Mouse (Mus musculus) neural tube, embryonic 12.5 days (tissue): ENCODE measurements around the gene Pikfyve. TPM values are rescaled to one million over a fixed set of nuclear protein-coding genes. Genes with fewer than 3 reads are reported as not detected.
"Not testable (repeated sequence)": the region's sequence is repeated elsewhere in the genome, so short reads cannot be mapped to it uniquely, and the experiment has no call there.

Experiments used
- ATAC-seq: fragments of 200-750 bp; cut with Nextera tagmentation; 2 replicates; pipeline ENCODE4 v1.8.0; 2017; ENCODE audit warnings: low read depth, mild to moderate bottlenecking, moderate TSS enrichment, moderate library complexity; ENCODE audit not compliant: low FRiP score
- H3K27ac ChIP-seq: fragments of 300-500 bp; sonication (generic); 2 replicates; pipeline ENCODE4 v1.5.1; 2016
- H3K27me3 ChIP-seq: fragments of 300-500 bp; sonication (generic); replicated peaks from 2 replicates; pipeline ENCODE4 v1.6.1; 2016; ENCODE audit warnings: mild to moderate bottlenecking
- H3K36me3 ChIP-seq: fragments of 300-500 bp; sonication (generic); 2 replicates; pipeline ENCODE4 v1.6.1; 2016; ENCODE audit warnings: mild to moderate bottlenecking
- H3K4me1 ChIP-seq: fragments of 300-500 bp; sonication (generic); 2 replicates; pipeline ENCODE4 v1.6.1; 2016
- H3K4me2 ChIP-seq: fragments of 300-500 bp; sonication (generic); replicated peaks from 2 replicates; pipeline ENCODE4 v1.6.1; 2016; ENCODE audit warnings: mild to moderate bottlenecking
- H3K4me3 ChIP-seq: fragments of 300-500 bp; sonication (generic); 2 replicates; pipeline ENCODE4 v1.5.1; 2016
- H3K9ac ChIP-seq: fragments of 300-500 bp; sonication (generic); 2 replicates; pipeline ENCODE4 v1.6.1; 2016; ENCODE audit warnings: mild to moderate bottlenecking
- H3K9me3 ChIP-seq: fragments of 300-500 bp; sonication (generic); 2 replicates; pipeline ENCODE4 v1.6.1; 2016; ENCODE audit warnings: mild to moderate bottlenecking
- WGBS: fragments of 180-500 bp; shearing (Covaris S2); methylation state at CpG from one replicate; pipeline ENCODE4 v1.1.7; 2016; 5-methylcytosine and 5-hydroxymethylcytosine counted together
- polyA plus RNA-seq: library from polyadenylated mRNA; unstranded; fragments of >200 nt; fragmentation: Nextera tagmentation; extraction: Ambion mirVana; gene quantifications from 2 replicates; pipeline ENCODE4 v1.2.1, GENCODE M21; 2016

Gene Pikfyve
- polyA plus RNA-seq, 1 experiment from 2014 or later = 16.5 TPM

GRCm38 (mm10) chr1:65187074-65187430 lies 569 bp downstream of the Pikfyve start:
- peak overlapping the region; percentile 93 for H3K4me3 ChIP-seq
- WGBS = 0% methylated on average over 6 of the region's 6 CpGs
- peaks cover 7% of the 10 kb centered on the region for H3K36me3 ChIP-seq
- peak overlapping the region; percentile 95 for H3K9ac ChIP-seq
- H3K9me3 ChIP-seq = no peaks in the 10 kb centered on the region
- H3K4me2 ChIP-seq = peak overlapping the region; percentile 77
- no peaks in the 10 kb centered on the region for H3K27me3 ChIP-seq
- ATAC-seq = no peak
- H3K27ac ChIP-seq = peak overlapping the region; percentile 82
- peaks cover 17% of the 10 kb centered on the region for H3K4me1 ChIP-seq

- no peak overlapping the region for H3K4me3 ChIP-seq
- H3K36me3 ChIP-seq = peaks cover 23% of the 10 kb centered on the region
- no peak for ATAC-seq
- no peaks in the 10 kb centered on the region for H3K27me3 ChIP-seq
- no peak overlapping the region for H3K9ac ChIP-seq
- 83% methylated on average over 4 of the region's 4 CpGs for WGBS
- peaks cover 17% of the 10 kb centered on the region for H3K4me1 ChIP-seq
- H3K9me3 ChIP-seq = no peaks in the 10 kb centered on the region
- no peak overlapping the region for H3K27ac ChIP-seq
- H3K4me2 ChIP-seq = no peak overlapping the region
Observed at GRCm38 (mm10) chr1:65190172-65190571, 3.7 kb downstream of the Pikfyve start.

GRCm38 (mm10) chr1:65193226-65193625 lies 6.7 kb downstream of the Pikfyve start:
- peaks cover 5% of the 10 kb centered on the region for H3K4me1 ChIP-seq
- WGBS = 94% methylated on average over 2 of the region's 2 CpGs
- no peak for ATAC-seq
- no peaks in the 10 kb centered on the region for H3K27me3 ChIP-seq
- no peak overlapping the region for H3K9ac ChIP-seq
- H3K9me3 ChIP-seq = no peaks in the 10 kb centered on the region
- H3K4me2 ChIP-seq = no peak overlapping the region
- no peak overlapping the region for H3K4me3 ChIP-seq
- H3K27ac ChIP-seq = no peak overlapping the region
- peaks cover 41% of the 10 kb centered on the region for H3K36me3 ChIP-seq

DNA sequence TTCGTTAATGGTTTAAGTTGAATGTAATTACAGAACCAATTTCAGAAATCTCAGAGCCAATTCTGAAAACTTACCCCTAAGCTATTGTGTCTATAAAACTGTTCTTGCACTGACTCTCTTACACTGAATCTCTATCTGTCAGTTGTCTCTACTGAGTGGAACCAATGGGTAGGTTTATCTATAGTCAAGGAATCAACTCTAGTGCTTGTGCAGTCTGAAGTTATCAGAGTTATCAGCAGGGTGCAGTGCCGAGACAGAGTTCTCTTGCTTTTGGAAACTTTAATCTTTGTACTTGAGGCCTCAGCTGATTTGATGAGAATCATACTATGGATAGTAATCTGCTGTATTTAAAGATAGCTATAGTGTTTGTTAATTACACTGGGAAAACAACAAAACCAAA lies 11.9 kb downstream of the Pikfyve start:
- Histone ChIP-seq H3K4me1 (no peaks in the 10 kb centered on the region), H3K9ac (no peak overlapping the region), H3K4me3 (no peak overlapping the region), H3K4me2 (no peak overlapping the region), H3K27ac (no peak overlapping the region), H3K9me3 (no peaks in the 10 kb centered on the region), H3K27me3 (no peaks in the 10 kb centered on the region), H3K36me3 (peaks cover 24% of the 10 kb centered on the region)
- 89% methylated on average over 2 of the region's 2 CpGs for WGBS
- no peak for ATAC-seq

GRCm38 (mm10) chr1:65198861-65199260 lies 12.4 kb downstream of the Pikfyve start:
- Histone ChIP-seq H3K4me3 (no peak overlapping the region), H3K4me2 (no peak overlapping the region), H3K9me3 (no peaks in the 10 kb centered on the region), H3K9ac (no peak overlapping the region), H3K27ac (no peak overlapping the region), H3K4me1 (no peaks in the 10 kb centered on the region), H3K36me3 (peaks cover 23% of the 10 kb centered on the region), H3K27me3 (no peaks in the 10 kb centered on the region)
- no peak for ATAC-seq
- 96% methylated on average over 2 of the region's 2 CpGs for WGBS

DNA sequence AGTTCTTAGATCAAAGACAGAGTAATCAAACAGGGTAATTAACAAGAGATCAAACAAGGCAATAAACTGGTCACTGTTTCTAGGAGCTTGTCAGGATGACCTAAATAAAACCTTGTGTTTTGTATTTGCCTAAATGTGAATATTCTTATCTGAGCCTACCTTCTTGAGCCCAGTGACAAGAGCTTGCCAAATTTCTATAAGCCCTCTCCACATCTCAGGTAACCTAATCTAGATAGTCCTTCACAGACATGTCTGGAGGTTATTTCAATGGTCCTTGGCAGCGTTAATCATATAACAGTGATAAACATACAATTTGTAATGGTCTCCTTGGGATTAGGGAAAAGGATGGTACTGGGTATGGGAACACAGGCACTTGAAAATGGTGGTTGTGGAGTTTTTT lies 17.8 kb downstream of the Pikfyve start:
- ATAC-seq = no peak
- Histone ChIP-seq H3K27me3 (no peaks in the 10 kb centered on the region), H3K9me3 (no peaks in the 10 kb centered on the region), H3K36me3 (peaks cover 44% of the 10 kb centered on the region), H3K4me3 (no peak overlapping the region), H3K4me2 (no peak overlapping the region), H3K4me1 (no peaks in the 10 kb centered on the region), H3K27ac (no peak overlapping the region), H3K9ac (no peak overlapping the region)
- 79% methylated on average over 1 of the region's 1 CpGs for WGBS

GRCm38 (mm10) chr1:65213214-65213613 lies 26.7 kb downstream of the Pikfyve start:
- ATAC-seq = no peak
- Histone ChIP-seq H3K36me3 (peaks cover 31% of the 10 kb centered on the region), H3K9ac (no peak overlapping the region), H3K4me3 (no peak overlapping the region), H3K4me2 (no peak overlapping the region), H3K4me1 (no peaks in the 10 kb centered on the region), H3K27ac (no peak overlapping the region), H3K27me3 (no peaks in the 10 kb centered on the region), H3K9me3 (no peaks in the 10 kb centered on the region)
- WGBS = 66% methylated on average over 2 of the region's 2 CpGs

DNA sequence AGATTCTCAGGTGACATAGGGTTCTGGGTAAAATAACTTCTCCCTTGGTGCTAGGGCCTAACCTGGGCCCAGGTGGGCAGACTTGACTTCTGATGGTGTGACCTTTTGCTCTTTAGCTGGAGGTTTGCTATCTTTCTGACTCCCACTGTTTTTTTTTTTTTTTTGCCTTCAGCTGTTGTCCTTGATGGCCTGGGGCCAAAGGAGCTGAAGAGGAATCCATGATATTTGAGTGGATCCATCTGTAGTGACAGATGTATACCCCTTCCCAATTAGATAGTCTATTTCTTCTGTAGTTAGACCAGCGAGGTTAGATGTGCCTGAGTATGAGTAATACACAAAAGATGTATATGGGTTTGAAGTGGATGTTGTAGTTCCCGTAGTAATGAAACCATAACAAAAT lies 31.1 kb downstream of the Pikfyve start:
- Histone ChIP-seq H3K9ac (no peak overlapping the region), H3K4me1 (no peaks in the 10 kb centered on the region), H3K36me3 (peaks cover 16% of the 10 kb centered on the region), H3K27me3 (no peaks in the 10 kb centered on the region), H3K9me3 (no peaks in the 10 kb centered on the region), H3K27ac (no peak overlapping the region), H3K4me3 (no peak overlapping the region), H3K4me2 (no peak overlapping the region)
- 89% methylated on average over 2 of the region's 2 CpGs for WGBS
- ATAC-seq = no peak

DNA sequence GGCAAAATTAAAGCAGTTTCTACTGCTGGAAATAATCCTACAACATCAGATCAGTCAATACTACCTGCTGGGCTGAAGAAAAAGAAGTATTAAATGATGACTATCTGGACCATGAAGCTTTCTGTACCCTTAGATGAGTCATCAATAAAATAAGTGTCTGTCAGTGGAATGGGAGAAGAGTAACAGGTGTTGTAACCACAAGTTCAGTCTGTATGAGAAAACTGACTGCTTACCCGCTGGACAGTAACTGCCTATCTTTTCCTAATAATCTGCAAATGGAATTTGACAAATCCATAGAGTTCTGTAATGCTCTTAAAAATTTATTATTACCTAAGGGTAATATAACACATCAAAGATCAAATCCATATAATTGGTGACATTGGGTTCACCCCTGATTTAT lies 31.5 kb downstream of the Pikfyve start:
- no peaks in the 10 kb centered on the region for H3K9me3 ChIP-seq

GRCm38 (mm10) chr1:65223654-65224053 lies 37.2 kb downstream of the Pikfyve start:
- H3K4me2 ChIP-seq = no peak overlapping the region
- no peaks in the 10 kb centered on the region for H3K27me3 ChIP-seq
- H3K4me1 ChIP-seq = no peaks in the 10 kb centered on the region
- ATAC-seq = no peak
- H3K9ac ChIP-seq = no peak overlapping the region
- H3K9me3 ChIP-seq = no peaks in the 10 kb centered on the region
- no peak overlapping the region for H3K4me3 ChIP-seq
- WGBS = 95% methylated on average over 2 of the region's 2 CpGs
- H3K27ac ChIP-seq = no peak overlapping the region
- peaks cover 31% of the 10 kb centered on the region for H3K36me3 ChIP-seq

More for the DNA sequence above, 31.5 kb downstream of the Pikfyve start:
- no peaks in the 10 kb centered on the region for H3K27me3 ChIP-seq
- H3K9ac ChIP-seq = no peak overlapping the region
- no peaks in the 10 kb centered on the region for H3K4me1 ChIP-seq
- H3K36me3 ChIP-seq = peaks cover 16% of the 10 kb centered on the region
- no peak overlapping the region for H3K4me3 ChIP-seq
- WGBS = 97% methylated on average over 1 of the region's 1 CpGs
- no peak overlapping the region for H3K27ac ChIP-seq
- no peak for ATAC-seq
- no peak overlapping the region for H3K4me2 ChIP-seq

DNA sequence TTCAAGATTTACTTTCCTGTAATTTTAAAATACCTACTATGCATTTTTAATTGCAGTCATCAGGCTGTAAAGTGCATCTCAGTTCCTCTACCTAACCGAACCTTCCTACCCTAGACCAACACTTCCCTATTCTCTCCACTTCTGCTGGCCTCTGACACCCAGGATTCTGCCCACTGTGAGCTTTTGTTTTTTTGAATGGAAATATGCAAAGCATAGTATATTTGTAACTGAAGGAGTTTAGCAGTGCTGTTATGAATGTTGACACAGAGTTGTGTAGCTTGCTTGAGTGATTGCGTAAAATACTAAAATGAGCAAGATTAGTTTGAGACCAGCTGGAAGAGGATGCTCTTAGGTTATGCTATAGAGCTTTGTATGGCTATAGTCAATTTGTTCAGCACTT lies 41.2 kb downstream of the Pikfyve start:
- H3K9me3 ChIP-seq = no peaks in the 10 kb centered on the region
- no peak overlapping the region for H3K4me3 ChIP-seq
- no peak overlapping the region for H3K4me2 ChIP-seq
- H3K36me3 ChIP-seq = peaks cover 20% of the 10 kb centered on the region
- H3K4me1 ChIP-seq = no peaks in the 10 kb centered on the region
- no peak overlapping the region for H3K9ac ChIP-seq
- no peak for ATAC-seq
- no peak overlapping the region for H3K27ac ChIP-seq
- no peaks in the 10 kb centered on the region for H3K27me3 ChIP-seq
- WGBS = 84% methylated on average over 2 of the region's 2 CpGs

DNA sequence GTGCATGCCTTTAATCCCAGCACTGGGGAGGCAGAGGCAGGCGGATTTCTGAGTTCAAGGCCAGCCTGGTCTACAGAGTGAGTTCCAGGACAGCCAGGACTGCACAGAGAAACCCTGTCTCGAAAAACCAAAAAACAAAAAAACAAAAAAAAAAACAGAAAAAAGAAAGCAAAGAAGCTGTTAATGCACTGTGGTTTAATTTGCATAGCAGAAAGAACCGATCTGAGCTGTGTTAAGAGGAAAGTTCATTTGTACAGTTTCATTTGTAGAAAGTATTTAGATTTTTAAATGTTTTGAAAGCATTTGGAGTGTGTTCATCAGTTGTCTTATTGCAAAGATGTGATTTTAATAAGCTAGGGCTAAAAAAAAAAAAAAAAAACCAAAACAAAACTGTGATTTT lies 43.3 kb downstream of the Pikfyve start:
- not testable (repeated sequence) for H3K27ac ChIP-seq, H3K4me2 ChIP-seq, H3K9me3 ChIP-seq, ATAC-seq, H3K4me1 ChIP-seq, H3K9ac ChIP-seq, H3K4me3 ChIP-seq, H3K27me3 ChIP-seq
- H3K36me3 ChIP-seq = peaks cover 10% of the 10 kb centered on the region
- WGBS = 91% methylated on average over 3 of the region's 3 CpGs

GRCm38 (mm10) chr1:65230566-65230965 lies 44.1 kb downstream of the Pikfyve start:
- 90% methylated on average over 1 of the region's 1 CpGs for WGBS
- H3K9ac ChIP-seq = no peak overlapping the region
- H3K4me1 ChIP-seq = no peaks in the 10 kb centered on the region
- peaks cover 18% of the 10 kb centered on the region for H3K36me3 ChIP-seq
- no peak for ATAC-seq
- no peak overlapping the region for H3K27ac ChIP-seq
- H3K4me2 ChIP-seq = no peak overlapping the region
- H3K4me3 ChIP-seq = no peak overlapping the region
- no peaks in the 10 kb centered on the region for H3K9me3 ChIP-seq
- H3K27me3 ChIP-seq = no peaks in the 10 kb centered on the region
